Mouse (Mus musculus) hindbrain, embryonic 12.5 days (tissue): Measurements from ENCODE around the gene Pbrm1. TPM values are rescaled to one million over a fixed set of nuclear protein-coding genes. Genes with fewer than 3 reads are reported as not detected.
A peak's percentile ranks its signal among the peaks of the same experiment; 100 is the strongest.

ENCODE experiments used
- ATAC-seq: fragments of 200-750 bp; cut with Nextera tagmentation; 2 replicates; pipeline ENCODE4 v1.8.0; 2017; ENCODE audit warnings: moderate TSS enrichment; ENCODE audit not compliant: low FRiP score
- H3K27ac ChIP-seq: fragments of 300-500 bp; sonication (generic); 2 replicates; pipeline ENCODE4 v1.5.1; 2016; ENCODE audit warnings: mild to moderate bottlenecking
- H3K27me3 ChIP-seq: fragments of 300-500 bp; sonication (generic); 2 replicates; pipeline ENCODE4 v1.6.1; 2016; ENCODE audit warnings: mild to moderate bottlenecking
- H3K36me3 ChIP-seq: fragments of 300-500 bp; sonication (generic); 2 replicates; pipeline ENCODE4 v1.6.1; 2016; ENCODE audit warnings: mild to moderate bottlenecking
- H3K4me1 ChIP-seq: fragments of 300-500 bp; sonication (generic); 2 replicates; pipeline ENCODE4 v1.6.1; 2016
- H3K4me2 ChIP-seq: fragments of 300-500 bp; sonication (generic); replicated peaks from 2 replicates; pipeline ENCODE4 v1.6.1; 2016; ENCODE audit warnings: mild to moderate bottlenecking
- H3K4me3 ChIP-seq: fragments of 300-500 bp; sonication (generic); 2 replicates; pipeline ENCODE4 v1.5.1; 2016; ENCODE audit warnings: mild to moderate bottlenecking
- H3K9ac ChIP-seq: fragments of 300-500 bp; sonication (generic); 2 replicates; pipeline ENCODE4 v1.6.1; 2016; ENCODE audit warnings: mild to moderate bottlenecking, moderate library complexity
- H3K9me3 ChIP-seq: fragments of 300-500 bp; sonication (generic); replicated peaks from 2 replicates; pipeline ENCODE4 v1.6.1; 2016; ENCODE audit warnings: mild to moderate bottlenecking
- WGBS: fragments of 180-500 bp; shearing (Covaris S2); methylation state at CpG from one replicate; pipeline ENCODE4 v1.1.7; 2016; 5-methylcytosine and 5-hydroxymethylcytosine counted together
- polyA plus RNA-seq: library from polyadenylated mRNA; unstranded; fragments of >200 nt; fragmentation: Nextera tagmentation; extraction: Ambion mirVana; gene quantifications from 2 replicates; pipeline ENCODE4 v1.2.1, GENCODE M21; 2016

Gene Pbrm1
- polyA plus RNA-seq, 1 experiment from 2014 or later, result 191 TPM

GRCm38 (mm10) chr14:31165010-31165409 lies 146.1 kb downstream of the Pbrm1 start:
- no peak overlapping the region for H3K4me2 ChIP-seq
- no peak for ATAC-seq
- WGBS, result 58% methylated on average over 2 of the region's 2 CpGs
- no peak overlapping the region for H3K27ac ChIP-seq
- peaks cover 10% of the 10 kb centered on the region for H3K4me1 ChIP-seq
- H3K4me3 ChIP-seq, result no peak overlapping the region
- peaks cover 6% of the 10 kb centered on the region; the same call in 1 of the 2 replicates for H3K36me3 ChIP-seq
- H3K9me3 ChIP-seq, result no peaks in the 10 kb centered on the region
- no peak overlapping the region for H3K9ac ChIP-seq
- no peaks in the 10 kb centered on the region for H3K27me3 ChIP-seq

DNA sequence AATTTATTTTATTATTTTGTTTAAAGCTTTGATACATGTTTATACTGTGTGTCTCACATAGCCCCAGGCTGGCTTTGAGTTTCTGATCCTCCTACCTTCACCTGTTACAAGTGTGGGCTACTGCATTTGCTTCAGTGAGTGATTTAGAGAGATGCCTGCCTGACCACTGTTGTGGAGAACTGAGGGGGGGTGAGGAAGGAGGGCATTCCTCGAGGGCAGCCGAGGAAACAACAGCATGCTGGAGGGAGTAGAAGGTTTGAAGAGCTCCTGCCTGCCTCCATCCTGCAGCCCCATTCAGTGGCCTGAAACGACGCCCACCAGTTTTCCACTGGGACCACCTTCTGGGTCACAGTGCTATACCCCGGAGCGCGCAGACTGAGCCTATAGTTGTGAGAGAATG lies 146.5 kb downstream of the Pbrm1 start:
- no peak for ATAC-seq
- Histone ChIP-seq H3K9ac (no peak overlapping the region), H3K4me1 (peaks cover 10% of the 10 kb centered on the region), H3K4me3 (no peak overlapping the region), H3K27me3 (no peaks in the 10 kb centered on the region), H3K36me3 (peaks cover 10% of the 10 kb centered on the region), H3K4me2 (no peak overlapping the region), H3K9me3 (no peaks in the 10 kb centered on the region), H3K27ac (no peak overlapping the region)
- 45% methylated on average over 7 of the region's 7 CpGs for WGBS

DNA sequence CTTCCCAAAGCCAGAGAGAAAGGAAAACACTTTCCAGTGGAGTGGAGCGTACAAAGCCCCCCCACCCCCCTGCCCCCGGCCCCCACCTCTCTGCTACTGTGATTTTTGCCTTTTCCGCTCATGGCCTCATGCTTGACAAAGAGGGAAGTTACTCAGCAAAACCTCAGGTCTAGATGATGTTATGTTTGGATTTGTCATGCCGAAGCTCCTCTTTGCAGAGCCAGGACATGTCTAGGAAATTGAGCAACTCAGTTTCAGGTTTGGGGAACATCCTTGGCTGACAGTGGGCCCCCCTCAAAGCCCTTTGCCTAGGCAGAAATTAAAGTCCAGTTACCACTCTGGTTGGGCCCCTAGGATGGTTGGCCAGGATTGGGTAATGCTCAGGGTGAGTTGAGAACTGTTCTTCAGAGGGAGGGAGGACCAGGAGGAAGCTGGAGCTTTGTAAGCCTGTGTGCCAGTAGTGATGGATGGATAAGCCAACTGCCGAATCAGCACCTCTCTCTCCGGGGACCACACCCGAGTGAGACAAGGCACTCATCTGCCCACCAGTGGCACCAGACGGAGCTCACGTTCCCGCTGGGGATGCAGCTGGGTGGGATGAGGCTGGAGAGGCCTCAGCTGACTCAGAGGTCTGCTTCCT lies 147.2 kb downstream of the Pbrm1 start:
- no peak overlapping the region for H3K4me2 ChIP-seq
- 61% methylated on average over 10 of the region's 10 CpGs for WGBS
- H3K27me3 ChIP-seq, result no peaks in the 10 kb centered on the region
- ATAC-seq, result no peak
- H3K9ac ChIP-seq, result no peak overlapping the region
- H3K4me3 ChIP-seq, result no peak overlapping the region
- peaks cover 17% of the 10 kb centered on the region for H3K36me3 ChIP-seq
- peaks cover 10% of the 10 kb centered on the region for H3K4me1 ChIP-seq
- H3K9me3 ChIP-seq, result no peaks in the 10 kb centered on the region
- H3K27ac ChIP-seq, result no peak overlapping the region

DNA sequence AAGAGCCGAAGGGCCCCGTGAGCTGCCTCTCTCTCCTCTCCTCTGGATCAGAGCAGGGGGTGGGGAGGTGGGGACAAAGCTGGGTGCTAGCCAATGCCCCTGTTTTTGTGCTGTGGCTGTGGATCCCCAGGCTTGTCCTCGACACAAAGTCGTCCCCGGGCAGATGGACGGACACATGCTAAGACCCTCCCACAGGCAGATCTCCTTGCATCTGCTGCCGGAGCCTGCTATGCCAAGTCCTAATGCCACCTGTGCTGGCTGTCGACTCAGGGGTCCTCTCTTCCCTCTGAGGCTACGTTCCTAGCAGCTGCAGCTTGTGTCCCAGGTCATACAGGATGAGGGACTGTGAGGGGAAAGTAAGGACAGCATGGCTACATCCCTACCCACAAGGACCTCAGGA lies 147.9 kb downstream of the Pbrm1 start:
- Histone ChIP-seq H3K36me3 (peaks cover 24% of the 10 kb centered on the region), H3K9ac (no peak overlapping the region), H3K27me3 (no peaks in the 10 kb centered on the region), H3K9me3 (no peaks in the 10 kb centered on the region), H3K4me2 (no peak overlapping the region), H3K4me3 (no peak overlapping the region), H3K4me1 (peaks cover 10% of the 10 kb centered on the region), H3K27ac (no peak overlapping the region)
- 63% methylated on average over 9 of the region's 9 CpGs for WGBS
- no peak for ATAC-seq

DNA sequence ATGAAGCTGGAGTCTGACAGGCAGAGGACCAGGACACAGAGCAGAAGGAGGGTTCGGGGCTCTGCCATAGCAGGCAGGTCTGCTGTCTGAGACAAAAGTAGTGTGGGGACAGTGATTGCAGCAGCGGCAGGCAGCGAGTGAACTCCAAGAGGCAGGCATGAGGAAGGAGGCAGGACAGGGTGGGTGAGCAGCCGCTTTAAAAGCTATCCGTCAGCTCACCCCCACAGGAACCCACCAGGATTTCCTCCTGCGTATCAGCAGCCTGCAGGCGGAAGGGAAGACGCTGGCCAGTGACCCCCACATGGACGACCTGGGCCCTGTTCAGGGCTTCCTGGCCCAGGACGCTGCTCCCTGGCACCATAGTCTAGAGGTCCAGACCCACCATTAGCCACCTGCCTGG lies 149.5 kb downstream of the Pbrm1 start, which contains the start of gene Stab1:
Gene Stab1 (minus strand): TSS at position 217 of the 400 bp plus-strand sequence.
- Histone ChIP-seq H3K9me3 (no peaks in the 10 kb centered on the region), H3K4me3 (no peak within 1 kb of the TSS), H3K4me2 (no peak within 1 kb of the TSS), H3K36me3 (peaks cover 40% of the 10 kb centered on the region), H3K9ac (peak within 1 kb of the TSS; percentile 18; the same call in 1 of the 2 replicates), H3K27me3 (no peaks in the 10 kb centered on the region), H3K4me1 (peaks cover 10% of the 10 kb centered on the region), H3K27ac (peak within 1 kb of the TSS; percentile 18; the same call in 1 of the 2 replicates)
- 62% methylated on average over 10 of the region's 10 CpGs for WGBS
- ATAC-seq, result no peak

- Histone ChIP-seq H3K4me2 (no peak overlapping the region), H3K27me3 (no peaks in the 10 kb centered on the region), H3K4me3 (no peak overlapping the region), H3K27ac (no peak overlapping the region), H3K9ac (no peak overlapping the region), H3K4me1 (peaks cover 10% of the 10 kb centered on the region), H3K36me3 (peaks cover 51% of the 10 kb centered on the region), H3K9me3 (no peaks in the 10 kb centered on the region)
- ATAC-seq, result no peak
- WGBS, result 83% methylated on average over 6 of the region's 6 CpGs
These were observed 150.6 kb downstream of the Pbrm1 start for GRCm38 (mm10) chr14:31169508-31169907.

DNA sequence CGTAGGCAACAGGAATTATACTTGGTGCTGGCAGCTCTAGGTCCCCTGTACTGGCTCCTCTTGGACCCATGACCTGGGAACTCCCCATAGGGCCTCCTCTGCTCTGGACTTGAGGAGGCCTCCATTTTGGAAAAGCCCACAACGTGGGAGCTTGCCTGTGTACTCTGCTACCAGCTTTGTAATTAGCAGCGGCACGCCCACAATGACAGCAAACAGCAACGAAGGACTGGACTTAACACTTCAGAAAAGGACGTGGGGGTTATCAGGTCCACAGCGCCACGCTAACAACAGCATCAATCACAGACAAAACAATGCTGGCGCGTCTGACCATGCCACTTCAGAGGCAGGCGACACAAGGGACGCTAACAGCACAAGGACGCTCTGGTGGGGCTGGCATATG lies 152.0 kb downstream of the Pbrm1 start:
- no peak for ATAC-seq
- H3K9me3 ChIP-seq, result no peaks in the 10 kb centered on the region
- WGBS, result 80% methylated on average over 13 of the region's 13 CpGs
- no peaks in the 10 kb centered on the region for H3K27me3 ChIP-seq
- H3K4me1 ChIP-seq, result peaks cover 5% of the 10 kb centered on the region
- H3K36me3 ChIP-seq, result peaks cover 65% of the 10 kb centered on the region
- H3K27ac ChIP-seq, result no peak overlapping the region
- H3K4me3 ChIP-seq, result no peak overlapping the region
- no peak overlapping the region for H3K9ac ChIP-seq
- H3K4me2 ChIP-seq, result no peak overlapping the region

Other genes with a start within 250 kb of the Pbrm1 start
- gene Tmem110, start 193.5 kb upstream of the Pbrm1 start, polyA plus RNA-seq, result 26.1 and 30.0 TPM in 2 replicates
- gene Mustn1, start 139.9 kb upstream of the Pbrm1 start, polyA plus RNA-seq, result 0.80 and 2.2 TPM in 2 replicates
- 0.08 and 0.19 TPM in 2 replicates for gene Itih4, start 132.7 kb upstream of the Pbrm1 start, polyA plus RNA-seq
- gene Itih3, start 95.4 kb upstream of the Pbrm1 start, polyA plus RNA-seq, result 0.27 and 0.89 TPM in 2 replicates
- gene Itih1, start 75.8 kb upstream of the Pbrm1 start, polyA plus RNA-seq, result not detected in 2 replicates
- gene Nek4, start 67.8 kb upstream of the Pbrm1 start, polyA plus RNA-seq, result 18.6 and 18.9 TPM in 2 replicates
- gene Glt8d1, start 17.7 kb upstream of the Pbrm1 start, polyA plus RNA-seq, result 73.0 and 76.5 TPM in 2 replicates
- gene Spcs1, start 17.5 kb upstream of the Pbrm1 start, polyA plus RNA-seq, result 301 and 319 TPM in 2 replicates
- gene Gnl3, start within 50 bp of the Pbrm1 start, polyA plus RNA-seq, result 75.6 and 82.5 TPM in 2 replicates
- 54.3 and 63.9 TPM in 2 replicates for gene Smim4, start 109.8 kb downstream of the Pbrm1 start, polyA plus RNA-seq
- 401 and 429 TPM in 2 replicates for gene Nt5dc2, start 111.9 kb downstream of the Pbrm1 start, polyA plus RNA-seq
- gene Stab1, start 149.5 kb downstream of the Pbrm1 start, polyA plus RNA-seq, result 29.7 and 33.9 TPM in 2 replicates
- 10.5 and 49.9 TPM in 2 replicates for gene Tnnc1, start 189.2 kb downstream of the Pbrm1 start, polyA plus RNA-seq
- gene Nisch, start 197.8 kb downstream of the Pbrm1 start, polyA plus RNA-seq, result 464 and 474 TPM in 2 replicates
- gene Sema3g, start 198.7 kb downstream of the Pbrm1 start, polyA plus RNA-seq, result 0.79 and 1.2 TPM in 2 replicates
- 12.4 TPM in 2 replicates for gene Phf7, start 232.2 kb downstream of the Pbrm1 start, polyA plus RNA-seq
- 110 and 112 TPM in 2 replicates for gene Bap1, start 232.3 kb downstream of the Pbrm1 start, polyA plus RNA-seq